Mouse (Mus musculus): ENCODE data around the gene Zfp940. TPM values are rescaled to one million over a fixed set of nuclear protein-coding genes. Genes with fewer than 3 reads are reported as not detected.

Zfp940 gene
- total and polyA plus RNA-seq, 3 experiments, result 10.9 to 16.5 (median 13.3) TPM

DNA sequence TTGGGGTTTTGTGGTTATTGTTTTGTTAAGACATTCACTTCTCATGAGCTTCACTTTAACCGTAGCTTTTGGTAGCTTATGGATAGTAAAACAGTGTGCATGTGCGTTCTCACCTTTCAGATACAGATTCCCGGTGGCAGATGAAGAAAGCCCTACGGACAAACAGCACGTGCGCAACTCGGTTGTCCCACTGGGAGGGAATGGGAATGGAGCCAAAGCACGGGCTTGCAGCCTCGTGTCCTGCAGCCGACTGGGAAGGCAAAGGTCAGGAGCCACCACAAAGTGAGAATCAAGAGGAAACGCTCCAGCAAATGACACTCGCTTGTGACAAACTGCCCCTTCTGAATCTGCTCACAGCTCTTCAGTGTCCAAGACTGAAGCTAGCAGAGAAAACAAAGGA is 25.5 kb downstream of the Zfp940 start:
- Histone ChIP-seq H3K36me3 (replicated peaks in 1 of 2; ENCODE audit: control insufficient read depth in 1 of 2, insufficient read depth in 1 of 2, low read length in 1 of 2) (peaks cover 57 to 83% of the 10 kb centered on the region in 2 experiments), H3K4me2 (ENCODE audit: insufficient read depth, low read depth, poor library complexity, severe bottlenecking) (no peak overlapping the region), H3K9me3 (replicated peaks; ENCODE audit: low read length) (no peaks in the 10 kb centered on the region), H3K9ac (ENCODE audit: insufficient read depth, low read depth) (no peak overlapping the region), H3K79me2 (replicated peaks; ENCODE audit: control insufficient read depth, extremely low read depth, insufficient read depth, poor library complexity, severe bottlenecking) (no peaks in the 10 kb centered on the region), H3K4me3 (replicated peaks in 1 of 3; ENCODE audit: low read depth in 2 of 3, low read length in 2 of 3, poor library complexity in 1 of 3) (no peak overlapping the region), H3K27ac (ENCODE audit: insufficient read depth, low read depth) (no peak overlapping the region), H3K27me3 (replicated peaks) (no peaks in the 10 kb centered on the region), H3K4me1 (ENCODE audit: control insufficient read depth in 1 of 2, insufficient read depth in 2 of 2) (no peaks in the 10 kb centered on the region)
- TF ChIP-seq MAX (IDR thresholded peaks at IDR 0.05; ENCODE audit: low read length) (no peak), RCOR1 (conservative IDR thresholded peaks at IDR 0.05; ENCODE audit: low read depth, low read length) (no peak), MXI1 (IDR thresholded peaks at IDR 0.05; ENCODE audit: low read depth, low read length) (no peak), SMC3 (IDR thresholded peaks at IDR 0.05; ENCODE audit: low read depth, low read length) (no peak), TBP (conservative IDR thresholded peaks at IDR 0.05; ENCODE audit: low read depth, low read length) (no peak), EP300 (IDR thresholded peaks at IDR 0.05; ENCODE audit: low read length) (no peak), POLR2A (IDR thresholded peaks at IDR 0.05; ENCODE audit: low read depth, low read length) (no peak), POLR2AphosphoS2 (IDR thresholded peaks at IDR 0.05; ENCODE audit: low read depth, low read length) (no peak), JUN (IDR thresholded peaks at IDR 0.05; ENCODE audit: insufficient read depth, low read depth, low read length) (no peak), UBTF (IDR thresholded peaks at IDR 0.05; ENCODE audit: low read depth, low read length) (no peak)
- dilution Hi-C loops (cut with MboI; ENCODE audit: extremely low pct_ligation_motif_present, extremely low pct_unique_long_range_greater_than_20kb, low sequenced_read_pairs), result no loop called here
- in situ Hi-C loops (cut with MboI; ENCODE audit: low pct_ligation_motif_present, low pct_unique_long_range_greater_than_20kb, low sequenced_read_pairs), result no loop called here
- DNase-seq (ENCODE audit: extremely low read depth), result no peak

GRCm38 (mm10) chr7:29818619-29819254 is 34.7 kb downstream of the Zfp940 start:
- Histone ChIP-seq H3K4me1 (ENCODE audit: control insufficient read depth in 1 of 2, insufficient read depth in 2 of 2) (peaks cover 9 to 40% of the 10 kb centered on the region in 2 experiments), H3K4me3 (replicated peaks in 1 of 3; ENCODE audit: low read depth in 2 of 3, low read length in 2 of 3, poor library complexity in 1 of 3) (peak overlapping the region; percentile 65 to 82 (median 68)), H3K9me3 (replicated peaks; ENCODE audit: low read length) (no peaks in the 10 kb centered on the region), H3K79me2 (replicated peaks; ENCODE audit: control insufficient read depth, extremely low read depth, insufficient read depth, poor library complexity, severe bottlenecking) (peaks cover 25% of the 10 kb centered on the region), H3K27me3 (replicated peaks) (no peaks in the 10 kb centered on the region), H3K36me3 (replicated peaks in 1 of 2; ENCODE audit: control insufficient read depth in 1 of 2, insufficient read depth in 1 of 2, low read length in 1 of 2) (peaks cover 10 to 39% of the 10 kb centered on the region in 2 experiments), H3K9ac (ENCODE audit: insufficient read depth, low read depth) (peak overlapping the region; percentile 75), H3K4me2 (ENCODE audit: insufficient read depth, low read depth, poor library complexity, severe bottlenecking) (peak overlapping the region; percentile 98), H3K27ac (ENCODE audit: insufficient read depth, low read depth) (no peak overlapping the region)
- peak; percentile 90 for TF ChIP-seq ELF1 (IDR thresholded peaks at IDR 0.05; ENCODE audit: low read depth, low read length)
- TF ChIP-seq CHD2 (IDR thresholded peaks at IDR 0.05; ENCODE audit: low read length), result no peak
- TF ChIP-seq ZNF384 (IDR thresholded peaks at IDR 0.05; ENCODE audit: low read depth, low read length), result no peak
- TF ChIP-seq POLR2A (IDR thresholded peaks at IDR 0.05; ENCODE audit: low read depth, low read length), result peak; percentile 33
- peak; percentile 94; the same call in 1 of the 2 replicates for TF ChIP-seq KAT2A (IDR thresholded peaks at IDR 0.05; ENCODE audit: insufficient replicate concordance, low read length)
- peak; percentile 81 for TF ChIP-seq SIN3A (IDR thresholded peaks at IDR 0.05; ENCODE audit: low read length)
- TF ChIP-seq HCFC1 (IDR thresholded peaks at IDR 0.05; ENCODE audit: low read depth, low read length), result peak; percentile 98
- TF ChIP-seq GABPA (IDR thresholded peaks at IDR 0.05; ENCODE audit: insufficient replicate concordance, low read depth, low read length), result peak; percentile 34; the same call in 1 of the 2 replicates
- in situ Hi-C loops (cut with MboI; ENCODE audit: low pct_ligation_motif_present, low pct_unique_long_range_greater_than_20kb, low sequenced_read_pairs), result no loop called here
- dilution Hi-C loops (cut with MboI; ENCODE audit: extremely low pct_ligation_motif_present, extremely low pct_unique_long_range_greater_than_20kb, low sequenced_read_pairs), result no loop called here
- peak; percentile 73 for DNase-seq (ENCODE audit: extremely low read depth)
